Mouse (Mus musculus): ENCODE measurements around the gene Ugt1a7c. TPM values are rescaled to one million over a fixed set of nuclear protein-coding genes. Genes with fewer than 3 reads are reported as not detected.

The Ugt1a7c gene
- total RNA-seq, 2 experiments from 2014 or later = 0.59 TPM; not detected in 1

DNA sequence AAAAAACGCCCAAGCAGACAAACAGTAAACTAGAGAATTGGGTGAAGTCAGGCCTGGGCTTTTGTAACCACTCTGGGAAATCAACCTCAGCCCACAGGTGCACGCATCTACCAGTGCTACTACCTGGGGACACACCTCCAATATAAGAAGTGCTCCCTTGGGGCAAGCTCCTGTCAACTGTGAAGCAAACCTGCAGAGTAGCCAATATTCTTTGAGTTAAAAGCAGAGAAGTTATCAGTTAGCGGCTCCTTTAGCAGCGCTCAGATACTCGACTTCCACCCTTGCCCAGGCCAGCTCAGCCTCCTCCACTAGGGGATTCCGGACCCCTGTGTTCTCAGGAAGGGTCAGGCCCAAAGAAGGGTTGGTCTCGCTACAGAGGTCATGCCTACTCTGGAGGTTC, 166.8 kb downstream of the Ugt1a7c start:
- DNase-seq = no peak
- Histone ChIP-seq H3K4me3 (no peak overlapping the region), H3K27ac (no peak overlapping the region)
- intact Hi-C loops (cut with DNase I) = no loop called here
- TF ChIP-seq CTCF (IDR thresholded peaks at IDR 0.05) = no peak

DNA sequence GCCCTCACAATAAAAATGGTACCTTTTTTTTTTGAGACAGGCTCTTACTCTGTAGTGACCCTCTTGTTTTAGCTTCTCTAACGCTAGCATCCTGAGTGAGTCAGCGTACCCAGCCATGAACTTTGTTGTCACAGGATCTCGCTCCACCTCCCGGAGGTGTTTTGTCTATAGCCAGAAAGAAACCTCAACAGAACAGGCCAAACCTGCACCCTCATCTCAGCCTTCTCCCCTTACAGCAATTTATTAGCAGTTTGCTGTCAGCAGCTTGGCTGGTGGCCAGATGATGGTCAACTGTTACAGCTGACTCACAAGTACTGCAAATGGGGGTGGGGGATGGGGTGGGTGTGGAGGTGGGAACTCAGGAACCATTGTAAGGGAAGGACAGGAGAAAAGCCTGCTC, 167.4 kb downstream of the Ugt1a7c start:
- DNase-seq = no peak
- intact Hi-C loops (cut with DNase I) = no loop called here

DNA sequence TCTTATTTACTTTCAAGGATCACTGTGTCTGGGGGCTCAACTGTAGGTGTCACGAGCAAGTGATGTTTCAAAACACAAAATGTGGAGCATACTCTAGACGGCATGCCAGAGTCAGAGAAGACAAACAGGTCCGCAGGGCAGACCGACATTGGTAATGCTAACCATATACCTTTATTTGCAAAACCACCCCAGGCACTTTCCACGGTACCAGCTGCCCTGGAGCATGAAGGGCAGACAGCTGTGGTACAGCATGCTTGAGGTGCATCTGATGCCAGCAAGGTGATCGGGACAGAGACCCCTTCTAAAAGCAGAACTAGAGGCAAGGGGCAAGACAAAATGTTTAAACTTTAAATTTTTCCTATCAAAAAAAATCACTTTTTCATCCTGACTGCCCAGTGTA, 168.1 kb downstream of the Ugt1a7c start:
- no peak overlapping the region for H3K4me3 ChIP-seq
- no peak for TF ChIP-seq CTCF (IDR thresholded peaks at IDR 0.05)
- intact Hi-C loops (cut with DNase I) = no loop called here
- no peak overlapping the region for H3K27ac ChIP-seq
- no peak for DNase-seq

More for the DNA sequence above, 167.4 kb downstream of the Ugt1a7c start:
- no peak for TF ChIP-seq CTCF (IDR thresholded peaks at IDR 0.05)
- Histone ChIP-seq H3K27ac (no peak overlapping the region), H3K4me3 (no peak overlapping the region)

DNA sequence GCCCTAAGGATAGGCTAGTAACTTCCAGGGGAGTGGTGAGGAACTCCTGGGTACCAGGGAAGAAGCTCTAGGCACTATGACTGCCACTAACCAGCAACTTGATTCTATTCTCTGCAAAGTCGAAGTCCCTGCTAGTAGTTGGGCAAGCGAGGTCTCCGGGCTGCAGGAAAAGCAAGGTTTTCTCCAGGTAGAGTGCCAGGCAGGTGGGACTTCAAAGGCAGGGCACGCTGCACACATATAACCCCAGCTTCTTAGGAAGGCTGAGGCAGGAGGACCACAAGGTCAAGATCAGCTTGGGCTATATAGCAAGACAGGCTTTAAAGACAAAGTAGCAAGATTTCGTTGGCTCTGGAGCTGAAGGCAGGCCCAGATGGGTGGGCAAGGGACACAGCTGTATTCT, 168.9 kb downstream of the Ugt1a7c start:
- no peak for DNase-seq
- intact Hi-C loops (cut with DNase I) = no loop called here
- Histone ChIP-seq H3K27ac (no peak overlapping the region), H3K4me3 (no peak overlapping the region)
- no peak for TF ChIP-seq CTCF (IDR thresholded peaks at IDR 0.05)

DNA sequence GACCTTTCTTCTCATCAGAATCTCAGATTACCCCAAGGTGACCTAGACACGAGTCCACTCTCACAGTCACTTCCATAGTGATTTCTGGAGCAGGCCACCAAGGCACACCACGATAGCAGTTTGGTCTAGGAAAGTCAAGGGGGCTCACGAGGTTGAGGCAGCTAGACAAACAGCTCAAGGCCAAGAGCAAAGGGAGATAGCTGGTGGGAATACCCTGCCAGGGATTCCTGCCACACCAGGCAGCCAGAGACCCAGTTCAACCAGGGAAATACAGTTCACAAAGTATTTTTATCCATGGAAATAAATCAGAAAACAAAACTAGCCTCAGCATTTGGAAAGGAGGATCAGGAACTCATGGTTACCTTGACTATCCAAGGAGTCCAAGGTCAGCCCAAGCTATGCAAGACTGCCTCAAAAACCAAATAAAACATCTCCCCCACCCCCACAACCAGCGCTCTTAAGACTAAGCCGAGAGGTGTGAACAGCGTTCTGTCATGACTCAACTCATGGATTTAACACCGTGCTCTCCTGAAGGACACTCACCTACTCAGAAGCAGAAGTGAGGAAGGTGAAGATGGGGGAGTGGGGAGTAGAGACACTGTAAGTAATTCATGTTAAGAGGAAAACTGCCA, 169.5 kb downstream of the Ugt1a7c start:
- intact Hi-C loops (cut with DNase I) = no loop called here
- Histone ChIP-seq H3K27ac (no peak overlapping the region), H3K4me3 (no peak overlapping the region)
- DNase-seq = no peak
- TF ChIP-seq CTCF (IDR thresholded peaks at IDR 0.05) = no peak

DNA sequence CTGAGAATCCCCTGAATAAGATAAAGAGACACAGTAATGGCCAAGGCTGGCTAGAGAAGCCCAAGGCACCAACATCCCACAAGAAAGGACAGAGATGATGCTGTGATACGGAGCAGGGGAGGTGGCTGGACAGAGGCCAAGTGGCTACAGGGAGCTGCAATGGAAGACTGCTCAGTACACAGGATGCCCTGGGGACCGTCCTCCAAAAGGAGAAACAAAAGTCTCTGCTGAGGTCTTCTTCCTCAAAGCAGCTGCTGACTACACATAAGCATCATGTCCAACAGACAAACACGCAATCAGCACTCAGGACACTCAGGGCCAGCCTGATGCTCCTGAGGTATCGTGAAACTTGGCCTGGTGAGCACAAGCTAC, 170.0 kb downstream of the Ugt1a7c start:
- no peak overlapping the region for H3K27ac ChIP-seq
- DNase-seq = no peak
- no peak for TF ChIP-seq CTCF (IDR thresholded peaks at IDR 0.05)
- intact Hi-C loops (cut with DNase I) = no loop called here
- no peak overlapping the region for H3K4me3 ChIP-seq

DNA sequence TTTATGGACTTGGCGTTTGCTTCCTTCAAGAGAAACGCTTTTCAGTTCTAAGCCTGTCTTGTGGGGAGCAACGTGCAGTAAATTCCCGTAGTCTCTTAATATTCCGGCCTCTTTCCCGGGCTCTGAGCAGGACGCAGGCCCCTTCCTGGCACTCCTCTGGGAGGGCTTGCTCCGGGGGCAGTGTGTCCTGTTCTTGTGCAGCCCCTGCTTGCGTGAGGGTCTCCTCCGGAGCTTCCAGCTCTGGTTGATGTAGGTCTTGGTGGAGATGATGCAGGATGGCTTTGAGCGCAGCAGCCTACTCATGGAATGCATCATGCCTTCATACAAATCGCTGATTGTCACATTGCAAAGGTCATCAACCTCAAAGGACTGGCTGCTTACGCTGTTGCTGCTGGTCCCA, 171.3 kb downstream of the Ugt1a7c start:
- no peak for TF ChIP-seq CTCF (IDR thresholded peaks at IDR 0.05)
- DNase-seq = no peak
- intact Hi-C loops (cut with DNase I) = no loop called here
- Histone ChIP-seq H3K4me3 (no peak overlapping the region), H3K27ac (no peak overlapping the region)

DNA sequence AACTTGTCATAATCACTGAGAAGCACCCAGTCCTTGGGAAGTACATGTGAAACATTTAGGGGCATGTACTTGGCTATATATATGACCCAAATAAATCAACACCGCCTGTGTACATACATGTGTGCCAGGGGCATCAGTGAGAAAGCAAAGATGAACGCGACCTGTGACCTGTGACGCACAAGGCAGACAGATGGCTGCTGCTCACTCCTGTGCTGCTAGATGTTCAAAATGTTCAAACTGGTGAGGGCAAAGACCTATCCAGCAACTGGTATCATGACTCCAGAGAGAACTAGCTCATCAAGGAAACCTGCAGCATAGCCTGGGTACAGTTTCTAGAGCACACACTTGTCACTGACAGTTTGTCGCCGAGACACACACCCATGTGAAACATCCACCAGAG, 172.6 kb downstream of the Ugt1a7c start:
- Histone ChIP-seq H3K4me3 (no peak overlapping the region), H3K27ac (no peak overlapping the region)
- intact Hi-C loops (cut with DNase I) = no loop called here
- no peak for TF ChIP-seq CTCF (IDR thresholded peaks at IDR 0.05)
- DNase-seq = no peak

DNA sequence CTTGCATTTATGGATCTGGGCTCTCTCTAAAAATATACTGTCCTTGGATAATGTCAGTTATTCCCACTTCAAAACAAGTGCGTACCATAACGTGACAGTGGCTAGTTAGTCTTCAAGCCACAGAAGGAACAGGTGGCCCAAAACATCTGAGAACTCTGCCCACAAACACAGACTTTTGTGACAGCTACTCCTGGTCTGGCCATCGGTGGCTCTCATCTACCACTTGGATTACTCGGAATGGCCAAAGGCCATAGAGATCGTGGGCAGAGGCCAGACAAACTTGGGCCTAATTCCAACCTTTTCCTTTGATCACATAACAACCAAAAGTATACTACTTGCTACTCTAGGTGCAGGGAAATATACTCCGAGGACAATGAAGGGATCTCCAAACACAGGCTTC, 173.2 kb downstream of the Ugt1a7c start:
- no peak for TF ChIP-seq CTCF (IDR thresholded peaks at IDR 0.05)
- Histone ChIP-seq H3K4me3 (no peak overlapping the region), H3K27ac (no peak overlapping the region)
- intact Hi-C loops (cut with DNase I) = no loop called here
- no peak for DNase-seq

Other genes with a start within 250 kb of the Ugt1a7c start
- gene Dgkd, start 241.8 kb upstream of the Ugt1a7c start, total RNA-seq (2021) = 10 to 100 TPM; 31.3 to 32.9 TPM
- 10 to 100 TPM; 10.1 to 10.5 TPM for gene Usp40, start 86.5 kb upstream of the Ugt1a7c start, total RNA-seq (2021)
- gene Ugt1a10, start 39.7 kb upstream of the Ugt1a7c start, total RNA-seq (2021) = not detected
- not detected for gene Ugt1a9, start 24.3 kb upstream of the Ugt1a7c start, total RNA-seq (2021)
- gene Ugt1a8, start 7.2 kb upstream of the Ugt1a7c start, total RNA-seq (2021) = not detected
- under 1 TPM; 0.17 to 0.46 TPM for gene Ugt1a6b, start 8.2 kb downstream of the Ugt1a7c start, total RNA-seq (2021)
- gene Ugt1a6a, start 39.7 kb downstream of the Ugt1a7c start, total RNA-seq (2021) = under 1 TPM; 0.10 to 0.45 TPM
- gene Ugt1a5, start 71.0 kb downstream of the Ugt1a7c start, total RNA-seq (2021) = under 1 TPM; 0.14 to 0.23 TPM
- not detected for gene Ugt1a2, start 105.5 kb downstream of the Ugt1a7c start, total RNA-seq (2021)
- not detected for gene Dnajb3, start 110.7 kb downstream of the Ugt1a7c start, total RNA-seq (2021)
- not detected for gene Ugt1a1, start 116.9 kb downstream of the Ugt1a7c start, total RNA-seq (2021)
- not detected for gene Mroh2a, start 131.9 kb downstream of the Ugt1a7c start, total RNA-seq (2021)
- gene Hjurp, start 182.6 kb downstream of the Ugt1a7c start, total RNA-seq (2021) = 1 to 10 TPM; 6.1 to 6.6 TPM
- not detected for gene Trpm8, start 182.6 kb downstream of the Ugt1a7c start, total RNA-seq (2021)

Data from gastrocnemius, adult 2 months (tissue).